18 mouse cellular contexts compared by ENCODE assay signal in genomic region chr1:56838901-56839300, GRCm38 (mm10).
DNase-seq lines count a peak whose midpoint lies in the region; ATAC-seq and TF ChIP-seq lines count a peak whose summit lies in the region.
"Had no signal": no experiment of that assay in that cellular context is flagged by ENCODE, and none has a peak within 500 bp of the region (broad histone marks: within the 10 kb centered on the region; RNA-seq: fewer than 3 reads in every experiment).

No protein-coding gene starts in this region.

- TF ChIP-seq EP300 in lung, postnatal 0 days (IDR thresholded peaks at IDR 0.05): no peak

- peak; percentile 64 for DNase-seq in embryonic facial prominence, embryonic 11.5 days (ENCODE audit: low spot score)
- no peak for DNase-seq in embryonic facial prominence, embryonic 10.5 days (ENCODE audit: low spot score)
- DNase-seq in lung, postnatal 0 days (ENCODE audit: low spot score): peak; percentile 25
- no peak for DNase-seq in lung, postnatal 36 days
- peak; percentile 64 for DNase-seq in embryo, embryonic 10.5 days (ENCODE audit: low spot score)
- peak; percentile 29 for DNase-seq in retina, postnatal 1 day
- no peak for DNase-seq in right cerebral cortex, postnatal 14 days
- DNase-seq in layer of hippocampus, postnatal 10 days (ENCODE audit: low spot score in 2 of 2): no peak
- DNase-seq: cerebellum, adult 2 months; heart, adult 18-20 months; kidney, postnatal 25 days; thymus, postnatal 4 days had no signal

- no peak overlapping the region for H3K9ac ChIP-seq in embryonic facial prominence, embryonic 11.5 days (replicated peaks; ENCODE audit: low read length)
- H3K9ac ChIP-seq in lung, postnatal 0 days (replicated peaks; ENCODE audit: low read depth): no peak overlapping the region
- H3K9ac ChIP-seq: embryonic facial prominence, embryonic 13.5 days; limb, embryonic 15.5 days; lung, embryonic 15.5 days had no signal

- H3K9me3 ChIP-seq in embryonic facial prominence, embryonic 11.5 days (replicated peaks; ENCODE audit: control insufficient read depth, low read length): no peaks in the 10 kb centered on the region
- no peaks in the 10 kb centered on the region for H3K9me3 ChIP-seq in embryonic facial prominence, embryonic 10.5 days
- H3K9me3 ChIP-seq in lung, postnatal 0 days (ENCODE audit: low read length): no peaks in the 10 kb centered on the region
- H3K9me3 ChIP-seq: embryonic facial prominence, embryonic 13.5 days; limb, embryonic 15.5 days; lung, embryonic 15.5 days; midbrain, embryonic 10.5 days had no signal

- H3K4me3 ChIP-seq in embryonic facial prominence, embryonic 11.5 days (ENCODE audit: low read depth, low read length): no peak overlapping the region
- H3K4me3 ChIP-seq in embryonic facial prominence, embryonic 10.5 days: no peak overlapping the region
- H3K4me3 ChIP-seq in lung, postnatal 0 days (ENCODE audit: low read depth, low read length): no peak overlapping the region
- H3K4me3 ChIP-seq: embryonic facial prominence, embryonic 13.5 days; limb, embryonic 15.5 days; lung, embryonic 15.5 days; midbrain, embryonic 10.5 days had no signal

- ATAC-seq in embryonic facial prominence, embryonic 11.5 days (replicated peaks; ENCODE audit: insufficient number of reproducible peaks, low FRiP score, low TSS enrichment, low read depth): no peak
- no peak for ATAC-seq in lung, postnatal 0 days
- ATAC-seq: inflammation-experienced regulatory T-cells, adult 6 months had no signal

- no peak overlapping the region for H3K27ac ChIP-seq in embryonic facial prominence, embryonic 11.5 days (replicated peaks; ENCODE audit: low read depth, low read length)
- no peak overlapping the region for H3K27ac ChIP-seq in embryonic facial prominence, embryonic 10.5 days (replicated peaks)
- no peak overlapping the region for H3K27ac ChIP-seq in lung, postnatal 0 days (ENCODE audit: low read length)
- H3K27ac ChIP-seq: embryonic facial prominence, embryonic 13.5 days; limb, embryonic 15.5 days; lung, embryonic 15.5 days; midbrain, embryonic 10.5 days had no signal

- no peaks in the 10 kb centered on the region for H3K27me3 ChIP-seq in embryonic facial prominence, embryonic 11.5 days (ENCODE audit: control insufficient read depth, insufficient read depth, low read length)
- H3K27me3 ChIP-seq in embryonic facial prominence, embryonic 10.5 days (replicated peaks; ENCODE audit: low read depth, poor library complexity, severe bottlenecking): no peaks in the 10 kb centered on the region
- H3K27me3 ChIP-seq in lung, postnatal 0 days (replicated peaks; ENCODE audit: insufficient read depth, low read length): no peaks in the 10 kb centered on the region
- H3K27me3 ChIP-seq: embryonic facial prominence, embryonic 13.5 days; limb, embryonic 15.5 days; lung, embryonic 15.5 days had no signal

- WGBS in embryonic facial prominence, embryonic 11.5 days: 55% methylated on average over 1 of the region's 1 CpGs
- 60% methylated on average over 1 of the region's 1 CpGs for WGBS in embryonic facial prominence, embryonic 10.5 days
- WGBS in lung, postnatal 0 days: 25% methylated on average over 1 of the region's 1 CpGs

- no peak overlapping the region for H3K4me2 ChIP-seq in embryonic facial prominence, embryonic 11.5 days (ENCODE audit: low read depth, low read length)
- H3K4me2 ChIP-seq in lung, postnatal 0 days (replicated peaks; ENCODE audit: low read depth, low read length): no peak overlapping the region
- H3K4me2 ChIP-seq: embryonic facial prominence, embryonic 13.5 days; limb, embryonic 15.5 days; lung, embryonic 15.5 days had no signal

- H3K4me1 ChIP-seq in embryonic facial prominence, embryonic 11.5 days (ENCODE audit: control insufficient read depth, insufficient read depth, low read length): no peaks in the 10 kb centered on the region
- H3K4me1 ChIP-seq in embryonic facial prominence, embryonic 10.5 days: peaks cover 7% of the 10 kb centered on the region
- no peaks in the 10 kb centered on the region for H3K4me1 ChIP-seq in lung, postnatal 0 days (ENCODE audit: insufficient read depth, low read depth, low read length)
- H3K4me1 ChIP-seq: embryonic facial prominence, embryonic 13.5 days; limb, embryonic 15.5 days; lung, embryonic 15.5 days had no signal

- H3K36me3 ChIP-seq in embryonic facial prominence, embryonic 11.5 days (replicated peaks; ENCODE audit: control insufficient read depth, insufficient read depth, low read depth, low read length): no peaks in the 10 kb centered on the region
- peaks cover 18% of the 10 kb centered on the region for H3K36me3 ChIP-seq in embryonic facial prominence, embryonic 10.5 days (replicated peaks)
- no peaks in the 10 kb centered on the region for H3K36me3 ChIP-seq in lung, postnatal 0 days (ENCODE audit: insufficient read depth, low read length)
- H3K36me3 ChIP-seq: embryonic facial prominence, embryonic 13.5 days; G1E; limb, embryonic 15.5 days; lung, embryonic 15.5 days; midbrain, embryonic 10.5 days had no signal

- TF ChIP-seq CTCF in lung, postnatal 0 days (IDR thresholded peaks at IDR 0.05): no peak

Comparison
In these comparisons a context has a peak if more than half of its experiments do, and no peak if none do; other contexts are left out.
1. DNase-seq: peak in embryonic facial prominence, embryonic 11.5 days (single experiment), lung, postnatal 0 days (single experiment), embryo, embryonic 10.5 days (single experiment) and retina, postnatal 1 day (single experiment); none in embryonic facial prominence, embryonic 10.5 days (single experiment), lung, postnatal 36 days (single experiment), right cerebral cortex, postnatal 14 days (single experiment) and layer of hippocampus, postnatal 10 days (0 of 2).